Mouse (Mus musculus) liver, embryonic 15.5 days (tissue): Measurements from ENCODE around the gene Tbc1d16. TPM values are rescaled to one million over a fixed set of nuclear protein-coding genes. Genes with fewer than 3 reads are reported as not detected.

ENCODE experiments used
- ATAC-seq: fragments of 200-750 bp; cut with Nextera tagmentation; 2 replicates; pipeline ENCODE4 v1.8.0; 2017; ENCODE audit warnings: moderate number of reproducible peaks, mild to moderate bottlenecking, moderate library complexity; ENCODE audit not compliant: insufficient read depth
- H3K27ac ChIP-seq: fragments of 300-500 bp; sonication (generic); replicated peaks from 2 replicates; pipeline ENCODE4 v1.5.1; 2015; ENCODE audit warnings: mild to moderate bottlenecking, inconsistent platforms
- H3K27me3 ChIP-seq: fragments of 300-500 bp; sonication (generic); 2 replicates; pipeline ENCODE4 v1.6.1; 2015; ENCODE audit warnings: mild to moderate bottlenecking, inconsistent platforms
- H3K36me3 ChIP-seq: fragments of 300-500 bp; sonication (generic); replicated peaks from 2 replicates; pipeline ENCODE4 v1.6.1; 2015; ENCODE audit warnings: moderate library complexity, mild to moderate bottlenecking, inconsistent platforms
- H3K4me1 ChIP-seq: fragments of 300-500 bp; sonication (generic); replicated peaks from 2 replicates; pipeline ENCODE4 v1.6.1; 2015; ENCODE audit warnings: inconsistent platforms
- H3K4me2 ChIP-seq: fragments of 300-500 bp; sonication (generic); 2 replicates; pipeline ENCODE4 v1.6.1; 2015; ENCODE audit warnings: moderate library complexity, mild to moderate bottlenecking, inconsistent platforms
- H3K4me3 ChIP-seq: fragments of 300-500 bp; sonication (generic); replicated peaks from 2 replicates; pipeline ENCODE4 v1.5.1; 2015; ENCODE audit warnings: mild to moderate bottlenecking, inconsistent platforms
- H3K9ac ChIP-seq: fragments of 300-500 bp; sonication (generic); 2 replicates; pipeline ENCODE4 v1.6.1; 2015; ENCODE audit warnings: moderate library complexity, mild to moderate bottlenecking, inconsistent platforms
- H3K9me3 ChIP-seq: fragments of 300-500 bp; sonication (generic); replicated peaks from 2 replicates; pipeline ENCODE4 v1.6.1; 2016; ENCODE audit warnings: inconsistent platforms
- WGBS: fragments of 180-500 bp; shearing (Covaris S2); methylation state at CpG from one replicate; pipeline ENCODE4 v1.1.7; 2015; ENCODE audit warnings: mixed read lengths; ENCODE audit not compliant: insufficient replicate concordance; 5-methylcytosine and 5-hydroxymethylcytosine counted together
- polyA plus RNA-seq: library from polyadenylated mRNA; unstranded; fragments of >200 nt; fragmentation: Nextera tagmentation; extraction: Ambion mirVana; gene quantifications from 2 replicates; pipeline ENCODE4 v1.2.1, GENCODE M21; 2015

Gene Tbc1d16
- polyA plus RNA-seq, 1 experiment from 2014 or later: 1.6 TPM

DNA sequence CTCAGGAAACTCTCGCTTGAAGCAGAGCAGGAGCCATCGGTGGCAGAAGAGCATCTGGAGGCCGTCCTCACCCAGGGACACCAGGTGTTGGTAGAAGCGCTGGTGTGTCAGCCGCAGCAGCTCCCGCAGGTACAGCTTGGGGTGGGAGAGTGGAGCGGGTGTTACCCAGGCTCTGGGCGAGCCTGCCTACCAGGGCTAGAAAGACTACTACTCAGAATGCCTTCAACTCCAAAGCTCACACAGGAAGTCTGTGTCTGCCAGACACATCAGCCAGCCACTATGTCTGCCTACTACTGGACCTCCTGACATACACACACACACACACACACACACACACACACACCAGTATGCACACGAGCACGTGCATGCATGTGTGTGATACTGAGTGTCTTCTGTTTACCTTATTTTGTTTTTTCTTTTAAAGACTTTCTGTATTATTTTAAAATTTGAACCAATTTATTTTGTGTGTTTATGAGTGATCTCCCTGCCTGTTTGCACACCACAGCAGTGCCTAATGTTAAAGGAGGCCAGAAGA is 77.2 kb downstream of the Tbc1d16 start:
- Histone ChIP-seq H3K4me3 (no peak overlapping the region), H3K9me3 (no peaks in the 10 kb centered on the region), H3K27me3 (no peaks in the 10 kb centered on the region), H3K27ac (no peak overlapping the region), H3K4me1 (no peaks in the 10 kb centered on the region), H3K9ac (no peak overlapping the region), H3K36me3 (no peaks in the 10 kb centered on the region), H3K4me2 (no peak overlapping the region)
- ATAC-seq: no peak
- 79% methylated on average over 10 of the region's 10 CpGs for WGBS

GRCm38 (mm10) chr11:119150442-119150841 is 77.9 kb downstream of the Tbc1d16 start:
- Histone ChIP-seq H3K4me3 (no peak overlapping the region), H3K27ac (no peak overlapping the region), H3K9me3 (no peaks in the 10 kb centered on the region), H3K9ac (no peak overlapping the region), H3K27me3 (no peaks in the 10 kb centered on the region), H3K36me3 (no peaks in the 10 kb centered on the region), H3K4me2 (no peak overlapping the region), H3K4me1 (no peaks in the 10 kb centered on the region)
- no peak for ATAC-seq
- WGBS: 72% methylated on average over 10 of the region's 10 CpGs

GRCm38 (mm10) chr11:119148829-119149228 is 79.5 kb downstream of the Tbc1d16 start:
- Histone ChIP-seq H3K4me3 (no peak overlapping the region), H3K27ac (no peak overlapping the region), H3K4me1 (0 out of 2 replicates have a peak, but pooled peaks cover 4% of the 10 kb centered on the region), H3K36me3 (no peaks in the 10 kb centered on the region), H3K9ac (no peak overlapping the region), H3K27me3 (no peaks in the 10 kb centered on the region), H3K4me2 (no peak overlapping the region), H3K9me3 (no peaks in the 10 kb centered on the region)
- no peak for ATAC-seq
- 75% methylated on average over 13 of the region's 13 CpGs for WGBS

DNA sequence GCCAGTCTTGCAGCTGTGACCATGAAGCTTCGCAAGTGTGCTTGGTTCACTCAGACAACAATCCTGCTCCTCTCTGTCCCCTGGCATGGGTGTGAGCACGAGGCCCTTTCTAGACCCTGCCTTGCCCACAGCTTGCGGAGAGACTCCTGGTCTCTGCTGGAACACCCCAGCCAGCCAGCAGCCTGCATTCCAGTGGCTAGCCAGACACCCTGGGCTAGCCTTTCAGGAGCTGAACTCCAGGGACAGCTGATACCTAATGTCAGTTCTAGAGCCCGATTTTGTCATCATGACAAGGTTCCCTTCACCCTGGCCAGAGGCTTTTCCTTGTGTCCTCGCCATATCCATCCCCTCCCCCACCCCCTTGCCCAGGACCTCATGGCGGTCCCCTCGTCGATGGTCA is 81.1 kb downstream of the Tbc1d16 start:
- Histone ChIP-seq H3K4me3 (no peak overlapping the region), H3K4me1 (0 out of 2 replicates have a peak, but pooled peaks cover 4% of the 10 kb centered on the region), H3K27me3 (no peaks in the 10 kb centered on the region), H3K36me3 (no peaks in the 10 kb centered on the region), H3K9ac (no peak overlapping the region), H3K27ac (no peak overlapping the region), H3K4me2 (no peak overlapping the region), H3K9me3 (no peaks in the 10 kb centered on the region)
- WGBS: 68% methylated on average over 8 of the region's 8 CpGs
- ATAC-seq: no peak

DNA sequence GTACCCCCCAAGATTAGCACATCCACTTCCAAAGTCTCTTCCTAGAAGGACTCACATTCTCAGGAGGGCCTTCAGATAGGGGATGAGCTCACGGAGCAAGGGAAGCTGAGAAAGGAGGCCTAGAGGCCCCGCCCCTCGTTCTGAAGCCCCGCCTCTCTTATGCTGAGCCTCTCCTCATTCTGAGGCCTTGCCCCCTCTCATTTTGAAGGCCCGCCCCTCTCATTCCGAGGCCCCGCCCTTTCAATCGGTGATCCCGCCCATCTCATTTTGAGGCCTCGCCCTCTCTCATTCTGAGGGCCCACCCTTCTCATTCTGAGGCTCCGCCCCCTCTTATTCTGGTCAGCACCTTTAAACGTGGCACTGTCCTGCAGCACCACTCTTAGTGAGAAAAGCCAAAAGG is 82.2 kb downstream of the Tbc1d16 start:
- H3K9me3 ChIP-seq: no peaks in the 10 kb centered on the region
- no peak overlapping the region for H3K4me2 ChIP-seq
- H3K36me3 ChIP-seq: no peaks in the 10 kb centered on the region
- 0 out of 2 replicates have a peak, but pooled peaks cover 4% of the 10 kb centered on the region for H3K4me1 ChIP-seq
- H3K27me3 ChIP-seq: no peaks in the 10 kb centered on the region
- WGBS: 43% methylated on average over 12 of the region's 12 CpGs
- H3K9ac ChIP-seq: no peak overlapping the region
- no peak for ATAC-seq
- H3K4me3 ChIP-seq: no peak overlapping the region
- H3K27ac ChIP-seq: no peak overlapping the region

GRCm38 (mm10) chr11:119144801-119145475 is 83.4 kb downstream of the Tbc1d16 start:
- H3K9ac ChIP-seq: no peak overlapping the region
- 76% methylated on average over 16 of the region's 16 CpGs for WGBS
- 0 out of 2 replicates have a peak, but pooled peaks cover 4% of the 10 kb centered on the region for H3K4me1 ChIP-seq
- ATAC-seq: no peak
- no peaks in the 10 kb centered on the region for H3K9me3 ChIP-seq
- H3K36me3 ChIP-seq: no peaks in the 10 kb centered on the region
- no peak overlapping the region for H3K4me2 ChIP-seq
- H3K27ac ChIP-seq: no peak overlapping the region
- no peak overlapping the region for H3K4me3 ChIP-seq
- no peaks in the 10 kb centered on the region for H3K27me3 ChIP-seq

GRCm38 (mm10) chr11:119143376-119144002 is 84.8 kb downstream of the Tbc1d16 start:
- H3K9me3 ChIP-seq: no peaks in the 10 kb centered on the region
- no peak for ATAC-seq

GRCm38 (mm10) chr11:119142615-119143014 is 85.7 kb downstream of the Tbc1d16 start:
- no peak overlapping the region for H3K9ac ChIP-seq
- H3K4me2 ChIP-seq: no peak overlapping the region
- 68% methylated on average over 8 of the region's 8 CpGs for whole genome bisulfite sequencing
- H3K4me1 ChIP-seq: 0 out of 2 replicates have a peak, but pooled peaks cover 4% of the 10 kb centered on the region
- 0 out of 2 replicates have a peak, but pooled peaks cover 3% of the 10 kb centered on the region for H3K27me3 ChIP-seq
- no peak for ATAC-seq
- H3K4me3 ChIP-seq: no peak overlapping the region
- H3K9me3 ChIP-seq: no peaks in the 10 kb centered on the region
- H3K36me3 ChIP-seq: no peaks in the 10 kb centered on the region
- H3K27ac ChIP-seq: no peak overlapping the region

More at GRCm38 (mm10) chr11:119143376-119144002, 84.8 kb downstream of the Tbc1d16 start:
- H3K27ac ChIP-seq: no peak overlapping the region
- 0 out of 2 replicates have a peak, but pooled peaks cover 4% of the 10 kb centered on the region for H3K4me1 ChIP-seq
- 72% methylated on average over 16 of the region's 16 CpGs for WGBS
- H3K4me2 ChIP-seq: no peak overlapping the region
- no peak overlapping the region for H3K9ac ChIP-seq
- H3K36me3 ChIP-seq: no peaks in the 10 kb centered on the region
- no peak overlapping the region for H3K4me3 ChIP-seq
- H3K27me3 ChIP-seq: 0 out of 2 replicates have a peak, but pooled peaks cover 3% of the 10 kb centered on the region

- H3K27ac ChIP-seq: no peak overlapping the region
- 78% methylated on average over 6 of the region's 6 CpGs for WGBS
- H3K4me1 ChIP-seq: peaks cover 1% of the 10 kb centered on the region
- no peak for ATAC-seq
- H3K36me3 ChIP-seq: no peaks in the 10 kb centered on the region
- no peak overlapping the region for H3K4me2 ChIP-seq
- H3K9ac ChIP-seq: no peak overlapping the region
- H3K27me3 ChIP-seq: peaks cover 14% of the 10 kb centered on the region; the same call in 1 of the 2 replicates
- no peak overlapping the region for H3K4me3 ChIP-seq
- no peaks in the 10 kb centered on the region for H3K9me3 ChIP-seq
These were observed 89.3 kb downstream of the Tbc1d16 start for GRCm38 (mm10) chr11:119139026-119139425.

GRCm38 (mm10) chr11:119138205-119138604 is 90.1 kb downstream of the Tbc1d16 start:
- Histone ChIP-seq H3K27ac (no peak overlapping the region), H3K27me3 (peaks cover 14% of the 10 kb centered on the region; the same call in 1 of the 2 replicates), H3K4me1 (peaks cover 9% of the 10 kb centered on the region), H3K4me2 (no peak overlapping the region), H3K9me3 (no peaks in the 10 kb centered on the region), H3K36me3 (no peaks in the 10 kb centered on the region), H3K9ac (no peak overlapping the region), H3K4me3 (no peak overlapping the region)
- ATAC-seq: no peak
- WGBS: 57% methylated on average over 9 of the region's 9 CpGs

DNA sequence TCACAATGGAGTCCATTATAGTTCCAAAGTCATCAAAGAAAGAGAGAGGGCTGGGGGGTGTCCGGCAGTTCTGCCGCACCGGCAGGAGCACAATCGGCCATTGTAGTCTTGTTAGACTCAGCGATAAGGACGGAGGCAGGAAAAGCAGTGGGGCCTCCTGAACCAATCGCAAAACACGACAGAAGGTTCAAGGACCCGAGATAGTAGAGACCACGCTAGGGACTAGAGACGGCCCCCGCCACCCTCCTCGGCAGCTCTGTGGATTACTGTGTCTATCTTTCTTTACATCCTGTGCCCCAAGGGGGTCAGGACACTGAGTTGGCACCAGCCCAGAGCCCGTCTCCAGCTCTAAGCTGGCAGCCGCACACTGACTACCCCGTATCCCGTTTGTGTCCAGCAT is 93.7 kb downstream of the Tbc1d16 start:
- H3K4me3 ChIP-seq: no peak overlapping the region
- WGBS: 22% methylated on average over 17 of the region's 17 CpGs
- no peaks in the 10 kb centered on the region for H3K36me3 ChIP-seq
- no peak overlapping the region for H3K4me2 ChIP-seq
- peaks cover 35% of the 10 kb centered on the region for H3K27me3 ChIP-seq
- no peak overlapping the region for H3K9ac ChIP-seq
- 0 out of 2 replicates have a peak overlapping the region, but pooled peaks have one; percentile 33 for H3K27ac ChIP-seq
- ATAC-seq: peak; percentile 41; the same call in 1 of the 2 replicates
- H3K4me1 ChIP-seq: peaks cover 10% of the 10 kb centered on the region
- H3K9me3 ChIP-seq: no peaks in the 10 kb centered on the region
